Mouse (Mus musculus) small intestine, adult 2 months (tissue): ENCODE results near the gene Wdr64.

Source experiments
- CTCF ChIP-seq: fragments of 200-500 bp; IDR thresholded peaks from 2 replicates; pipeline ENCODE4 v1.5.1; 2012; ENCODE audit warnings: low read depth, mild to moderate bottlenecking, control low read depth, inconsistent platforms, low read length, moderate library complexity, mixed read lengths; ENCODE audit not compliant: insufficient replicate concordance, insufficient read length; ENCODE audit errors: extremely low read depth
- POLR2A ChIP-seq: fragments of 200-500 bp; IDR thresholded peaks from 2 replicates; pipeline ENCODE4 v1.6.1; 2012; ENCODE audit warnings: low read depth, mild to moderate bottlenecking, control low read depth, inconsistent platforms, low read length, moderate library complexity

- no peak for TF ChIP-seq CTCF
- TF ChIP-seq POLR2A = no peak
Measured at GRCm38 (mm10) chr1:175701145-175701544, 2.8 kb downstream of the Wdr64 start.
